ENCODE assay signal across 28 mouse cellular contexts in genomic region chr2:79819543-79819942, GRCm38 (mm10).
DNase-seq lines count a peak whose midpoint lies in the region; ATAC-seq and TF ChIP-seq lines count a peak whose summit lies in the region.
"Had no signal": no experiment of that assay in that cellular context is flagged by ENCODE, and none has a peak within 500 bp of the region (broad histone marks: within the 10 kb centered on the region; RNA-seq: fewer than 3 reads in every experiment).

No protein-coding gene starts in this region.

- TF ChIP-seq CTCF in brain, embryonic 14.5 days (IDR thresholded peaks at IDR 0.05; ENCODE audit: borderline replicate concordance, extremely low read depth, insufficient read depth, insufficient read length) = no peak

- no peaks in the 10 kb centered on the region for H3K36me3 ChIP-seq in embryonic facial prominence, embryonic 11.5 days (replicated peaks; ENCODE audit: control insufficient read depth, insufficient read depth, low read depth, low read length)
- no peaks in the 10 kb centered on the region for H3K36me3 ChIP-seq in embryonic facial prominence, embryonic 10.5 days (replicated peaks)
- H3K36me3 ChIP-seq in midbrain, embryonic 14.5 days (ENCODE audit: control insufficient read depth, insufficient read depth, low read length) = no peaks in the 10 kb centered on the region
- no peaks in the 10 kb centered on the region for H3K36me3 ChIP-seq in midbrain, embryonic 15.5 days (replicated peaks)
- no peaks in the 10 kb centered on the region for H3K36me3 ChIP-seq in neural tube, embryonic 14.5 days (ENCODE audit: control insufficient read depth, insufficient read depth, low read length)
- no peaks in the 10 kb centered on the region for H3K36me3 ChIP-seq in neural tube, embryonic 15.5 days
- H3K36me3 ChIP-seq: embryonic facial prominence, embryonic 13.5 days; forebrain, embryonic 15.5 days; G1E had no signal

- H3K4me3 ChIP-seq in embryonic facial prominence, embryonic 11.5 days (ENCODE audit: low read depth, low read length) = no peak overlapping the region
- no peak overlapping the region for H3K4me3 ChIP-seq in embryonic facial prominence, embryonic 10.5 days
- no peak overlapping the region for H3K4me3 ChIP-seq in midbrain, embryonic 14.5 days (replicated peaks; ENCODE audit: low read depth, low read length)
- H3K4me3 ChIP-seq in midbrain, embryonic 15.5 days = no peak overlapping the region
- no peak overlapping the region for H3K4me3 ChIP-seq in neural tube, embryonic 14.5 days (ENCODE audit: low read depth, low read length)
- H3K4me3 ChIP-seq in neural tube, embryonic 15.5 days (replicated peaks) = no peak overlapping the region
- H3K4me3 ChIP-seq: embryonic facial prominence, embryonic 13.5 days; forebrain, embryonic 13.5 days; forebrain, embryonic 15.5 days had no signal

- WGBS in embryonic facial prominence, embryonic 11.5 days = 59% methylated on average over 3 of the region's 3 CpGs
- WGBS in embryonic facial prominence, embryonic 10.5 days = 68% methylated on average over 3 of the region's 3 CpGs
- WGBS in midbrain, embryonic 14.5 days = 50% methylated on average over 3 of the region's 3 CpGs
- WGBS in midbrain, embryonic 15.5 days = 49% methylated on average over 3 of the region's 3 CpGs
- 58% methylated on average over 3 of the region's 3 CpGs for WGBS in neural tube, embryonic 14.5 days
- WGBS in neural tube, embryonic 15.5 days = 61% methylated on average over 3 of the region's 3 CpGs

- no peaks in the 10 kb centered on the region for H3K9me3 ChIP-seq in embryonic facial prominence, embryonic 11.5 days (replicated peaks; ENCODE audit: control insufficient read depth, low read length)
- no peaks in the 10 kb centered on the region for H3K9me3 ChIP-seq in embryonic facial prominence, embryonic 10.5 days
- H3K9me3 ChIP-seq in midbrain, embryonic 14.5 days (ENCODE audit: control insufficient read depth, low read length) = no peaks in the 10 kb centered on the region
- H3K9me3 ChIP-seq in midbrain, embryonic 15.5 days = no peaks in the 10 kb centered on the region
- no peaks in the 10 kb centered on the region for H3K9me3 ChIP-seq in neural tube, embryonic 14.5 days (ENCODE audit: control insufficient read depth, low read length)
- H3K9me3 ChIP-seq in neural tube, embryonic 15.5 days (replicated peaks) = no peaks in the 10 kb centered on the region
- H3K9me3 ChIP-seq: embryonic facial prominence, embryonic 13.5 days; forebrain, embryonic 13.5 days; forebrain, embryonic 15.5 days; G1E had no signal

- no peak overlapping the region for H3K4me2 ChIP-seq in embryonic facial prominence, embryonic 11.5 days (ENCODE audit: low read depth, low read length)
- no peak overlapping the region for H3K4me2 ChIP-seq in midbrain, embryonic 14.5 days (ENCODE audit: low read length)
- H3K4me2 ChIP-seq in midbrain, embryonic 15.5 days = no peak overlapping the region
- H3K4me2 ChIP-seq in neural tube, embryonic 14.5 days (ENCODE audit: low read depth, low read length) = no peak overlapping the region
- no peak overlapping the region for H3K4me2 ChIP-seq in neural tube, embryonic 15.5 days
- H3K4me2 ChIP-seq: embryonic facial prominence, embryonic 13.5 days; forebrain, embryonic 13.5 days; forebrain, embryonic 15.5 days had no signal

- TF ChIP-seq POLR2A in brain, embryonic 14.5 days (IDR thresholded peaks at IDR 0.05; ENCODE audit: borderline replicate concordance, extremely low read depth, insufficient read depth, insufficient read length, poor library complexity, severe bottlenecking) = no peak

- H3K9ac ChIP-seq in embryonic facial prominence, embryonic 11.5 days (replicated peaks; ENCODE audit: low read length) = no peak overlapping the region
- no peak overlapping the region for H3K9ac ChIP-seq in midbrain, embryonic 14.5 days (replicated peaks; ENCODE audit: low read length)
- no peak overlapping the region for H3K9ac ChIP-seq in midbrain, embryonic 15.5 days
- no peak overlapping the region for H3K9ac ChIP-seq in neural tube, embryonic 14.5 days (replicated peaks; ENCODE audit: low read depth, low read length)
- H3K9ac ChIP-seq in neural tube, embryonic 15.5 days (replicated peaks) = no peak overlapping the region
- H3K9ac ChIP-seq: embryonic facial prominence, embryonic 13.5 days; forebrain, embryonic 13.5 days; forebrain, embryonic 15.5 days; forebrain, postnatal 0 days had no signal

- peak; percentile 13 for DNase-seq in embryonic facial prominence, embryonic 11.5 days (ENCODE audit: low spot score)
- no peak for DNase-seq in embryonic facial prominence, embryonic 10.5 days (ENCODE audit: low spot score)
- DNase-seq in midbrain, embryonic 14.5 days = peak; percentile 16
- DNase-seq in brain, embryonic 14.5 days (ENCODE audit: low read depth) = peak; percentile 18
- DNase-seq in right cerebral cortex, adult 2 months (ENCODE audit: low spot score in 2 of 2) = no peak
- DNase-seq: adrenal gland, adult 8-10 months; adrenal gland, postnatal 14 days; adrenal gland, postnatal 36 days; B cell, adult 2 months; cerebellum, adult 11 months; cerebellum, adult 18-20 months; cerebellum, adult 8-10 months; cerebellum, adult 9-11 months; cerebellum, postnatal 14 days; cerebellum, postnatal 36 days; embryo, embryonic 11 days; forebrain, postnatal 0 days had no signal

- no peaks in the 10 kb centered on the region for H3K27me3 ChIP-seq in embryonic facial prominence, embryonic 11.5 days (ENCODE audit: control insufficient read depth, insufficient read depth, low read length)
- H3K27me3 ChIP-seq in embryonic facial prominence, embryonic 10.5 days (replicated peaks; ENCODE audit: low read depth, poor library complexity, severe bottlenecking) = no peaks in the 10 kb centered on the region
- no peaks in the 10 kb centered on the region for H3K27me3 ChIP-seq in midbrain, embryonic 14.5 days (ENCODE audit: control insufficient read depth, insufficient read depth, low read length)
- no peaks in the 10 kb centered on the region for H3K27me3 ChIP-seq in midbrain, embryonic 15.5 days (replicated peaks)
- no peaks in the 10 kb centered on the region for H3K27me3 ChIP-seq in neural tube, embryonic 14.5 days (ENCODE audit: control insufficient read depth, insufficient read depth, low read length)
- no peaks in the 10 kb centered on the region for H3K27me3 ChIP-seq in neural tube, embryonic 15.5 days (replicated peaks)
- H3K27me3 ChIP-seq: CH12.LX; embryonic facial prominence, embryonic 13.5 days; forebrain, embryonic 13.5 days; forebrain, embryonic 15.5 days; Patski had no signal

- H3K27ac ChIP-seq in embryonic facial prominence, embryonic 11.5 days (replicated peaks; ENCODE audit: low read depth, low read length) = no peak overlapping the region
- no peak overlapping the region for H3K27ac ChIP-seq in embryonic facial prominence, embryonic 10.5 days (replicated peaks)
- H3K27ac ChIP-seq in midbrain, embryonic 14.5 days (replicated peaks; ENCODE audit: low read depth, low read length) = no peak overlapping the region
- H3K27ac ChIP-seq in midbrain, embryonic 15.5 days = no peak overlapping the region
- H3K27ac ChIP-seq in neural tube, embryonic 14.5 days (ENCODE audit: low read depth, low read length) = no peak overlapping the region
- no peak overlapping the region for H3K27ac ChIP-seq in neural tube, embryonic 15.5 days (replicated peaks)
- H3K27ac ChIP-seq: embryonic facial prominence, embryonic 13.5 days; forebrain, embryonic 13.5 days; forebrain, embryonic 15.5 days had no signal

- no peaks in the 10 kb centered on the region for H3K4me1 ChIP-seq in embryonic facial prominence, embryonic 11.5 days (ENCODE audit: control insufficient read depth, insufficient read depth, low read length)
- peaks cover 10% of the 10 kb centered on the region; the same call in 1 of the 2 replicates for H3K4me1 ChIP-seq in embryonic facial prominence, embryonic 10.5 days
- no peaks in the 10 kb centered on the region for H3K4me1 ChIP-seq in midbrain, embryonic 14.5 days (ENCODE audit: control insufficient read depth, insufficient read depth, low read length)
- H3K4me1 ChIP-seq in midbrain, embryonic 15.5 days = no peaks in the 10 kb centered on the region
- no peaks in the 10 kb centered on the region for H3K4me1 ChIP-seq in neural tube, embryonic 14.5 days (ENCODE audit: control insufficient read depth, insufficient read depth, low read length)
- H3K4me1 ChIP-seq in neural tube, embryonic 15.5 days = no peaks in the 10 kb centered on the region
- H3K4me1 ChIP-seq: forebrain, embryonic 13.5 days; forebrain, embryonic 15.5 days had no signal

- no peak for ATAC-seq in embryonic facial prominence, embryonic 11.5 days (replicated peaks; ENCODE audit: insufficient number of reproducible peaks, low FRiP score, low TSS enrichment, low read depth)
- ATAC-seq in midbrain, embryonic 14.5 days (ENCODE audit: low FRiP score, low TSS enrichment) = no peak
- ATAC-seq in midbrain, embryonic 15.5 days (replicated peaks) = no peak
- 0 out of 2 replicates have a peak, but pooled peaks have one; percentile 65 for ATAC-seq in neural tube, embryonic 14.5 days (ENCODE audit: low read depth)
- ATAC-seq in neural tube, embryonic 15.5 days (ENCODE audit: low FRiP score) = no peak
- ATAC-seq: activated CD4-positive, CD25-positive, alpha-beta regulatory T cell, adult 4 months; CD4-positive, CD25-positive, alpha-beta regulatory T cell, adult 4 months; forebrain, embryonic 13.5 days; forebrain, embryonic 15.5 days; forebrain, postnatal 0 days; Patski had no signal

Comparison
In these comparisons a context has a peak if more than half of its experiments do, and no peak if none do; other contexts are left out.
1. DNase-seq: peak in embryonic facial prominence, embryonic 11.5 days (single experiment), midbrain, embryonic 14.5 days (single experiment) and brain, embryonic 14.5 days (single experiment); none in embryonic facial prominence, embryonic 10.5 days (single experiment) and right cerebral cortex, adult 2 months (0 of 2).